Mouse (Mus musculus) 3T3-L1 (cell line): ENCODE measurements at regions not wholly inside any gene's neighbourhood (a gene's known extent, or its start where the extent isn't known, plus 50 kb on each side); places are given as distances from the start of the nearest gene placed in this dataset.
A peak's percentile ranks its signal among the peaks of the same experiment; 100 is the strongest.

Source experiments
- DNase-seq: peaks from one replicate; pipeline ENCODE4 v3.0.0-alpha.2; 2015; ENCODE audit warnings: low read depth, low spot score

- no peak for DNase-seq
These were observed 181.1 kb upstream of the Topaz1 start for GRCm38 (mm10) chr9:122566060-122566459.

- no peak for DNase-seq
These were observed 178.3 kb upstream of the Topaz1 start for GRCm38 (mm10) chr9:122568691-122569441.

- no peak for DNase-seq
These were observed 177.4 kb upstream of the Topaz1 start for GRCm38 (mm10) chr9:122569511-122570455.

GRCm38 (mm10) chr9:122571001-122571400 lies 176.1 kb upstream of the Topaz1 start:
- DNase-seq = no peak

GRCm38 (mm10) chr9:122571402-122572059 lies 175.6 kb upstream of the Topaz1 start:
- no peak for DNase-seq

- DNase-seq = no peak
These were observed 174.9 kb upstream of the Topaz1 start for GRCm38 (mm10) chr9:122572060-122572835.

- no peak for DNase-seq
These were observed 174.3 kb upstream of the Topaz1 start for GRCm38 (mm10) chr9:122572836-122573267.

- no peak for DNase-seq
These were observed 161.9 kb upstream of the Topaz1 start for GRCm38 (mm10) chr9:122585228-122585627.

- DNase-seq = peak; percentile 23
These were observed 160.7 kb upstream of the Topaz1 start for GRCm38 (mm10) chr9:122586421-122586820.

GRCm38 (mm10) chr9:122586986-122587385 lies 160.2 kb upstream of the Topaz1 start:
- no peak for DNase-seq

GRCm38 (mm10) chr9:122588246-122588645 lies 158.9 kb upstream of the Topaz1 start:
- no peak for DNase-seq

- DNase-seq = no peak
These were observed 154.1 kb upstream of the Topaz1 start for GRCm38 (mm10) chr9:122592820-122593615.

GRCm38 (mm10) chr9:122595120-122595943 lies 151.8 kb upstream of the Topaz1 start:
- DNase-seq = no peak

GRCm38 (mm10) chr9:122603106-122603505 lies 144.0 kb upstream of the Topaz1 start:
- DNase-seq = peak; percentile 17

GRCm38 (mm10) chr9:122609616-122610015 lies 137.5 kb upstream of the Topaz1 start:
- DNase-seq = no peak

GRCm38 (mm10) chr9:122610918-122611317 lies 136.2 kb upstream of the Topaz1 start:
- DNase-seq = no peak

- DNase-seq = no peak
These were observed 132.4 kb upstream of the Topaz1 start for GRCm38 (mm10) chr9:122614579-122615252.

- peak; percentile 17 for DNase-seq
These were observed 131.8 kb upstream of the Topaz1 start for GRCm38 (mm10) chr9:122615351-122615750.

- DNase-seq = no peak
These were observed 129.4 kb upstream of the Topaz1 start for GRCm38 (mm10) chr9:122617793-122618192.
